Comparison of ENCODE assay signal across 8 mouse cellular contexts in the genomic region with DNA sequence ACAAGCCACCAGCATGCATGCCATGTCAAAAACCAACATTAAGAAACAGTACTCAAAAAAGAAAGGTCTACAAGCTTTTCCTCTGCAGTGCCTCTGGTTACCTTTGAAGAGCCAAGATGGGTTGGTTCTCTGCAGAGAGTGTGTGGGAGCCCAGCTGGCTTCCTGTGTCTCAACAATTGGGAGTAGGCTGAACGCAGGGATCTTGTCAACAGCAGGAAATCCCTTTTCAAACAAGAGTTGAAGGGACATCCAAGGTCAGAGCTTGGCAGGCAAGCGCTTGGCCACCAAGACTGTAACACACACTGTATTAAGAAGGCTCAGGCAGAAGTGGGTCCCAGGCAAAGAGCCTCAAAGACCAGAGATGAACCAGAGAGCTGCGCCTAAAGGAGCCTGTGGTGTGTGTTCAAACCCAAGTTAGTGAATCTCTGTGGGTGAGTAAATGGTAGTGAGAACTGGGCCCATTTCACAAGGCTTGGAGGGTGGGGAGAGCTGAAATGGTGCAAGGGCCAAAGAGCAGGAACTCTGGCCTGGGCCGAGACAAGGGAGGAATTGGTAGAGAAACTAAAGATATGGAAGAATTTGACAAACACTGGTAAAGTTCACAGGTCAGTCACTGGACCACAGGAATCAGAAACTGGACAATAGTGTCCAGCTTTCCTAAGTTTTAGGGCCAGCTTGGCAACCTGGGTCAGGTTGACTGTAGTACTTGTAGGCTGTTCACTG.
DNase-seq lines count a peak whose midpoint lies in the region; ATAC-seq and TF ChIP-seq lines count a peak whose summit lies in the region.

No protein-coding gene starts in this region.

- no peak overlapping the region for H3K4me3 ChIP-seq in heart, embryonic 11.5 days (ENCODE audit: low read depth, low read length)
- no peak overlapping the region for H3K4me3 ChIP-seq in stomach, postnatal 0 days (ENCODE audit: low read depth, low read length)
- H3K4me3 ChIP-seq in forebrain, embryonic 10.5 days: no peak overlapping the region

- H3K27ac ChIP-seq in heart, embryonic 11.5 days (ENCODE audit: low read depth, low read length): no peak overlapping the region
- H3K27ac ChIP-seq in stomach, postnatal 0 days (replicated peaks): 0 out of 2 replicates have a peak overlapping the region, but pooled peaks have one; percentile 8
- no peak overlapping the region; the same call in 1 of the 2 replicates for H3K27ac ChIP-seq in forebrain, embryonic 10.5 days

- no peaks in the 10 kb centered on the region for H3K36me3 ChIP-seq in heart, embryonic 11.5 days (ENCODE audit: control insufficient read depth, insufficient read depth, low read length)
- H3K36me3 ChIP-seq in stomach, postnatal 0 days (ENCODE audit: control insufficient read depth, insufficient read depth, low read length): no peaks in the 10 kb centered on the region
- no peaks in the 10 kb centered on the region for H3K36me3 ChIP-seq in forebrain, embryonic 10.5 days (replicated peaks)

- no peaks in the 10 kb centered on the region for H3K9me3 ChIP-seq in heart, embryonic 11.5 days (replicated peaks; ENCODE audit: control insufficient read depth, low read length)
- no peaks in the 10 kb centered on the region for H3K9me3 ChIP-seq in stomach, postnatal 0 days (ENCODE audit: control insufficient read depth, low read length)
- H3K9me3 ChIP-seq in forebrain, embryonic 10.5 days: no peaks in the 10 kb centered on the region

- H3K9ac ChIP-seq in heart, embryonic 11.5 days (ENCODE audit: low read depth, low read length): no peak overlapping the region
- H3K9ac ChIP-seq in stomach, postnatal 0 days (ENCODE audit: low read length): no peak overlapping the region

- H3K4me1 ChIP-seq in heart, embryonic 11.5 days (ENCODE audit: control insufficient read depth, insufficient read depth, low read length): no peaks in the 10 kb centered on the region
- no peaks in the 10 kb centered on the region for H3K4me1 ChIP-seq in stomach, postnatal 0 days (replicated peaks; ENCODE audit: control insufficient read depth, insufficient read depth)
- peaks cover 19% of the 10 kb centered on the region for H3K4me1 ChIP-seq in forebrain, embryonic 10.5 days

- 55% methylated on average over 4 of the region's 4 CpGs for WGBS in heart, embryonic 11.5 days (ENCODE audit: insufficient replicate concordance)
- 37% methylated on average over 4 of the region's 4 CpGs for WGBS in stomach, postnatal 0 days
- 82% methylated on average over 4 of the region's 4 CpGs for WGBS in forebrain, embryonic 10.5 days

- no peaks in the 10 kb centered on the region for H3K27me3 ChIP-seq in heart, embryonic 11.5 days (ENCODE audit: control insufficient read depth, insufficient read depth, low read length)
- no peaks in the 10 kb centered on the region for H3K27me3 ChIP-seq in stomach, postnatal 0 days (ENCODE audit: control insufficient read depth, insufficient read depth, low read length)
- no peaks in the 10 kb centered on the region for H3K27me3 ChIP-seq in forebrain, embryonic 10.5 days (ENCODE audit: poor library complexity, severe bottlenecking)

- DNase-seq in heart, adult 11 months: peak; percentile 97
- DNase-seq in heart, adult 9 months (ENCODE audit: low spot score in 2 of 2): peak; percentile 62 to 78
- DNase-seq in kidney, postnatal 25 days: peak; percentile 54 to 75
- peak; percentile 21 for DNase-seq in stomach, postnatal 0 days (ENCODE audit: low spot score)
- DNase-seq in forebrain, embryonic 10.5 days (ENCODE audit: extremely low spot score, low spot score): no peak
- no peak for DNase-seq in cerebellum, postnatal 14 days
- no peak for DNase-seq in cerebellum, adult 8-10 months

- TF ChIP-seq EP300 in stomach, postnatal 0 days (optimal IDR thresholded peaks at IDR 0.05): no peak

- no peak overlapping the region for H3K4me2 ChIP-seq in heart, embryonic 11.5 days
- no peak overlapping the region for H3K4me2 ChIP-seq in stomach, postnatal 0 days (replicated peaks; ENCODE audit: low read depth)

- no peak for TF ChIP-seq CTCF in stomach, postnatal 0 days (IDR thresholded peaks at IDR 0.05; ENCODE audit: low read depth)

- ATAC-seq in heart, embryonic 11.5 days (replicated peaks; ENCODE audit: insufficient number of reproducible peaks, low FRiP score, low TSS enrichment): no peak
- ATAC-seq in stomach, postnatal 0 days (ENCODE audit: low FRiP score, low TSS enrichment): peak; percentile 35; the same call in 1 of the 2 replicates

Comparison
In these comparisons a context has a peak if more than half of its experiments do, and no peak if none do; other contexts are left out.
1. DNase-seq: peak in heart, adult 11 months (single experiment), heart, adult 9 months (2 of 2), kidney, postnatal 25 days (2 of 2) and stomach, postnatal 0 days (single experiment); none in forebrain, embryonic 10.5 days (single experiment), cerebellum, postnatal 14 days (0 of 2) and cerebellum, adult 8-10 months (single experiment).